Mouse (Mus musculus) neutrophil, adult 59 days (primary cell): Measurements from ENCODE around the gene Cdh9. TPM values are rescaled to one million over a fixed set of nuclear protein-coding genes. Genes with fewer than 3 reads are reported as not detected.

Experiments used
- total RNA-seq, 2 experiments: library from RNA; stranded (reverse); gene quantifications; 1 replicate in 1 of 2; 2 replicates in 1 of 2; pipeline ENCODE4 v1.2.4; 2023

Cdh9 gene
- total RNA-seq: not detected

GRCm38 (mm10) chr15:16728470-16729011, at the start of gene Cdh9:
Gene Cdh9, plus strand, starts transcription at chr15:16728756.

